Mouse (Mus musculus): ENCODE data around the gene Fut11. TPM values are rescaled to one million over a fixed set of nuclear protein-coding genes. Genes with fewer than 3 reads are reported as not detected.

The Fut11 gene
- total RNA-seq (2017): 4.5 and 7.1 TPM in 2 replicates

GRCm38 (mm10) chr14:20694884-20695760 is at the start of gene Fut11:
Fut11 (plus strand) TSS chr14:20694968.
- ATAC-seq (replicated peaks in 1 of 2; ENCODE audit: insufficient read depth in 1 of 2, low FRiP score in 2 of 2, low TSS enrichment in 1 of 2, low read depth in 1 of 2, poor library complexity in 2 of 2, severe bottlenecking in 2 of 2): peak; percentile 72 to 75

- ATAC-seq (replicated peaks in 1 of 2; ENCODE audit: insufficient read depth in 1 of 2, low FRiP score in 2 of 2, low TSS enrichment in 1 of 2, low read depth in 1 of 2, poor library complexity in 2 of 2, severe bottlenecking in 2 of 2): no peak
Observed at GRCm38 (mm10) chr14:20645547-20645946, 49.2 kb upstream of the Fut11 start.

- no peak for ATAC-seq (replicated peaks in 1 of 2; ENCODE audit: insufficient read depth in 1 of 2, low FRiP score in 2 of 2, low TSS enrichment in 1 of 2, low read depth in 1 of 2, poor library complexity in 2 of 2, severe bottlenecking in 2 of 2)
Observed at GRCm38 (mm10) chr14:20646381-20646780, 48.4 kb upstream of the Fut11 start.

- no peak for ATAC-seq (replicated peaks in 1 of 2; ENCODE audit: insufficient read depth in 1 of 2, low FRiP score in 2 of 2, low TSS enrichment in 1 of 2, low read depth in 1 of 2, poor library complexity in 2 of 2, severe bottlenecking in 2 of 2)
Observed at GRCm38 (mm10) chr14:20651000-20651399, 43.8 kb upstream of the Fut11 start.

GRCm38 (mm10) chr14:20651722-20652256 is 43.0 kb upstream of the Fut11 start:
- ATAC-seq (replicated peaks in 1 of 2; ENCODE audit: insufficient read depth in 1 of 2, low FRiP score in 2 of 2, low TSS enrichment in 1 of 2, low read depth in 1 of 2, poor library complexity in 2 of 2, severe bottlenecking in 2 of 2): no peak

GRCm38 (mm10) chr14:20654690-20655421 is 39.9 kb upstream of the Fut11 start:
- peak in 1 of 2 experiments; percentile 30; a peak in 2 of 4 replicates for ATAC-seq (replicated peaks in 1 of 2; ENCODE audit: insufficient read depth in 1 of 2, low FRiP score in 2 of 2, low TSS enrichment in 1 of 2, low read depth in 1 of 2, poor library complexity in 2 of 2, severe bottlenecking in 2 of 2)

GRCm38 (mm10) chr14:20655731-20656130 is 39.0 kb upstream of the Fut11 start:
- no peak for ATAC-seq (replicated peaks in 1 of 2; ENCODE audit: insufficient read depth in 1 of 2, low FRiP score in 2 of 2, low TSS enrichment in 1 of 2, low read depth in 1 of 2, poor library complexity in 2 of 2, severe bottlenecking in 2 of 2)

GRCm38 (mm10) chr14:20656361-20656760 is 38.4 kb upstream of the Fut11 start, which contains the start of gene Myoz1:
Myoz1 (minus strand) TSS chr14:20656540.
- no peak for ATAC-seq (replicated peaks in 1 of 2; ENCODE audit: insufficient read depth in 1 of 2, low FRiP score in 2 of 2, low TSS enrichment in 1 of 2, low read depth in 1 of 2, poor library complexity in 2 of 2, severe bottlenecking in 2 of 2)

- no peak for ATAC-seq (replicated peaks in 1 of 2; ENCODE audit: insufficient read depth in 1 of 2, low FRiP score in 2 of 2, low TSS enrichment in 1 of 2, low read depth in 1 of 2, poor library complexity in 2 of 2, severe bottlenecking in 2 of 2)
Observed at GRCm38 (mm10) chr14:20658326-20658725, 36.4 kb upstream of the Fut11 start.

- no peak for ATAC-seq (replicated peaks in 1 of 2; ENCODE audit: insufficient read depth in 1 of 2, low FRiP score in 2 of 2, low TSS enrichment in 1 of 2, low read depth in 1 of 2, poor library complexity in 2 of 2, severe bottlenecking in 2 of 2)
Observed at GRCm38 (mm10) chr14:20658902-20659301, 35.9 kb upstream of the Fut11 start.

GRCm38 (mm10) chr14:20659687-20660086 is 35.1 kb upstream of the Fut11 start:
- ATAC-seq (replicated peaks in 1 of 2; ENCODE audit: insufficient read depth in 1 of 2, low FRiP score in 2 of 2, low TSS enrichment in 1 of 2, low read depth in 1 of 2, poor library complexity in 2 of 2, severe bottlenecking in 2 of 2): no peak

- peak; percentile 92 to 97 for ATAC-seq (replicated peaks in 1 of 2; ENCODE audit: insufficient read depth in 1 of 2, low FRiP score in 2 of 2, low TSS enrichment in 1 of 2, low read depth in 1 of 2, poor library complexity in 2 of 2, severe bottlenecking in 2 of 2)
Observed at GRCm38 (mm10) chr14:20660827-20661660, 33.7 kb upstream of the Fut11 start.

GRCm38 (mm10) chr14:20661661-20662331 is 33.0 kb upstream of the Fut11 start:
- ATAC-seq (replicated peaks in 1 of 2; ENCODE audit: insufficient read depth in 1 of 2, low FRiP score in 2 of 2, low TSS enrichment in 1 of 2, low read depth in 1 of 2, poor library complexity in 2 of 2, severe bottlenecking in 2 of 2): no peak; a peak in 1 of 4 replicates

GRCm38 (mm10) chr14:20662740-20663139 is 32.0 kb upstream of the Fut11 start:
- ATAC-seq (replicated peaks in 1 of 2; ENCODE audit: insufficient read depth in 1 of 2, low FRiP score in 2 of 2, low TSS enrichment in 1 of 2, low read depth in 1 of 2, poor library complexity in 2 of 2, severe bottlenecking in 2 of 2): no peak

- ATAC-seq (replicated peaks in 1 of 2; ENCODE audit: insufficient read depth in 1 of 2, low FRiP score in 2 of 2, low TSS enrichment in 1 of 2, low read depth in 1 of 2, poor library complexity in 2 of 2, severe bottlenecking in 2 of 2): no peak
Observed at GRCm38 (mm10) chr14:20663601-20664000, 31.2 kb upstream of the Fut11 start.

GRCm38 (mm10) chr14:20664436-20664835 is 30.3 kb upstream of the Fut11 start:
- ATAC-seq (replicated peaks in 1 of 2; ENCODE audit: insufficient read depth in 1 of 2, low FRiP score in 2 of 2, low TSS enrichment in 1 of 2, low read depth in 1 of 2, poor library complexity in 2 of 2, severe bottlenecking in 2 of 2): no peak

GRCm38 (mm10) chr14:20667469-20667868 is 27.3 kb upstream of the Fut11 start:
- no peak for ATAC-seq (replicated peaks in 1 of 2; ENCODE audit: insufficient read depth in 1 of 2, low FRiP score in 2 of 2, low TSS enrichment in 1 of 2, low read depth in 1 of 2, poor library complexity in 2 of 2, severe bottlenecking in 2 of 2)
